Mouse (Mus musculus): Measurements from ENCODE around the gene Dlx6. TPM values are rescaled to one million over a fixed set of nuclear protein-coding genes. Genes with fewer than 3 reads are reported as not detected.

The Dlx6 gene
- total RNA-seq, 4 experiments from 2014 or later: not detected

Other genes with a start within 250 kb of the Dlx6 start
- not detected for gene Dlx5, start 18.8 kb downstream of the Dlx6 start, total RNA-seq (2022)
- gene Sdhaf3, start 92.7 kb downstream of the Dlx6 start, total RNA-seq (2022): 1 to 10 TPM; 5.6 to 6.5 (median 6.1) TPM